Mouse (Mus musculus) small intestine, adult 2 months (tissue): ENCODE data around the gene Gm8251.

Experiments
- CTCF ChIP-seq: fragments of 200-500 bp; IDR thresholded peaks from 2 replicates; pipeline ENCODE4 v1.5.1; 2012; ENCODE audit warnings: low read depth, mild to moderate bottlenecking, control low read depth, inconsistent platforms, low read length, moderate library complexity, mixed read lengths; ENCODE audit not compliant: insufficient replicate concordance, insufficient read length; ENCODE audit errors: extremely low read depth
- POLR2A ChIP-seq: fragments of 200-500 bp; IDR thresholded peaks from 2 replicates; pipeline ENCODE4 v1.6.1; 2012; ENCODE audit warnings: low read depth, mild to moderate bottlenecking, control low read depth, inconsistent platforms, low read length, moderate library complexity

DNA sequence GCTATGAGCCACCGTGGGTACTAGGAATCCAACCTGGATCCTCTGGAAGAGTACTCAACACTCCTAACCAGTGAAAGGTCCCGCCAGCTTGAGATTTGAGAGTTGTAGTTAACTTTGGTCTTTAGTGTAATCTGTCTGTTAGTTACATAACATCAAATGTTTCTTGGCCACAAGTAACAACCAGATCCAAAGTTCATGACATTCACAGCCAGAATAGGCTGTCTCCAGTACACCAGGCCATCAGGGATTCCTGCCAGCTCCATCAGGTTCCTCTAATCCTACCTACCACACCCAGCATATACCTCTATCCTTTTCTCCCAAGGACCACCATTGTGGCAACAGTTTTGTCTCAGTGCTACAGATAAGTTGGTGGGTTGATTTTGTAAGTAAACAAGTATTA is 46.2 kb downstream of the Gm8251 start:
- TF ChIP-seq POLR2A: no peak
- TF ChIP-seq CTCF: no peak
